Mouse (Mus musculus): ENCODE measurements around the gene Trim39. TPM values are rescaled to one million over a fixed set of nuclear protein-coding genes. Genes with fewer than 3 reads are reported as not detected.
A peak's percentile ranks its signal among the peaks of the same experiment; 100 is the strongest.

The Trim39 gene
- total and polyA plus RNA-seq, 2 experiments from 2014 or later: 13.3 to 18.5 TPM

GRCm38 (mm10) chr17:36265834-36266233, 6.2 kb downstream of the Trim39 start:
- Histone ChIP-seq H3K9ac (replicated peaks; ENCODE audit: low read length) (no peak overlapping the region), H3K27me3 (ENCODE audit: insufficient read depth, low read length) (no peaks in the 10 kb centered on the region), H3K9me3 (ENCODE audit: low read length) (no peaks in the 10 kb centered on the region), H3K4me2 (ENCODE audit: low read depth, low read length) (no peak overlapping the region), H3K36me3 (ENCODE audit: insufficient read depth, low read length) (peaks cover 42% of the 10 kb centered on the region), H3K4me1 (ENCODE audit: insufficient read depth, low read length) (peaks cover 7% of the 10 kb centered on the region; the same call in 1 of the 2 replicates), H3K4me3 (ENCODE audit: low read length) (no peak overlapping the region), H3K27ac (no peak overlapping the region)
- no peak for ATAC-seq
- TF ChIP-seq CTCF (IDR thresholded peaks at IDR 0.05; ENCODE audit: low read depth): peak; percentile 39
- DNase-seq (ENCODE audit: low spot score): peak; percentile 10
- WGBS: 79% methylated on average over 5 of the region's 5 CpGs

GRCm38 (mm10) chr17:36264273-36264925, 7.6 kb downstream of the Trim39 start:
- Histone ChIP-seq H3K27me3 (ENCODE audit: insufficient read depth, low read length) (no peaks in the 10 kb centered on the region), H3K4me2 (ENCODE audit: low read depth, low read length) (no peak overlapping the region), H3K9me3 (ENCODE audit: low read length) (no peaks in the 10 kb centered on the region), H3K36me3 (ENCODE audit: insufficient read depth, low read length) (peaks cover 52% of the 10 kb centered on the region), H3K4me1 (ENCODE audit: insufficient read depth, low read length) (no peaks in the 10 kb centered on the region), H3K9ac (replicated peaks; ENCODE audit: low read length) (no peak overlapping the region), H3K27ac (no peak overlapping the region), H3K4me3 (ENCODE audit: low read length) (no peak overlapping the region)
- DNase-seq (ENCODE audit: low spot score) (no peak), ATAC-seq (no peak)
- TF ChIP-seq CTCF (IDR thresholded peaks at IDR 0.05; ENCODE audit: low read depth): no peak
- WGBS: 89% methylated on average over 3 of the region's 3 CpGs

- TF ChIP-seq CTCF (IDR thresholded peaks at IDR 0.05; ENCODE audit: low read depth): no peak
- Histone ChIP-seq H3K27ac (no peak overlapping the region), H3K36me3 (ENCODE audit: insufficient read depth, low read length) (peaks cover 37% of the 10 kb centered on the region), H3K4me2 (ENCODE audit: low read depth, low read length) (no peak overlapping the region), H3K9me3 (ENCODE audit: low read length) (no peaks in the 10 kb centered on the region), H3K27me3 (ENCODE audit: insufficient read depth, low read length) (no peaks in the 10 kb centered on the region), H3K4me1 (ENCODE audit: insufficient read depth, low read length) (no peaks in the 10 kb centered on the region), H3K4me3 (ENCODE audit: low read length) (no peak overlapping the region), H3K9ac (replicated peaks; ENCODE audit: low read length) (no peak overlapping the region)
- ATAC-seq (no peak), DNase-seq (ENCODE audit: low spot score) (no peak)
- 92% methylated on average over 9 of the region's 9 CpGs for WGBS
These were observed 10.4 kb downstream of the Trim39 start for GRCm38 (mm10) chr17:36261511-36262166.

GRCm38 (mm10) chr17:36257969-36258368, 14.1 kb downstream of the Trim39 start, which contains the start of gene Rpp21:
TSS of gene Rpp21 (minus strand) at chr17:36258069.
- Histone ChIP-seq H3K4me1 (ENCODE audit: insufficient read depth, low read length) (no peaks in the 10 kb centered on the region), H3K36me3 (ENCODE audit: insufficient read depth, low read length) (peaks cover 27% of the 10 kb centered on the region), H3K9ac (replicated peaks; ENCODE audit: low read length) (peak within 1 kb of the TSS; percentile 75), H3K4me3 (ENCODE audit: low read length) (peak within 1 kb of the TSS; percentile 71), H3K27me3 (ENCODE audit: insufficient read depth, low read length) (no peaks in the 10 kb centered on the region), H3K9me3 (ENCODE audit: low read length) (no peaks in the 10 kb centered on the region), H3K27ac (peak within 1 kb of the TSS; percentile 91), H3K4me2 (ENCODE audit: low read depth, low read length) (peak within 1 kb of the TSS; percentile 58)
- TF ChIP-seq CTCF (IDR thresholded peaks at IDR 0.05; ENCODE audit: low read depth): no peak
- DNase-seq (ENCODE audit: low spot score) (no peak), ATAC-seq (no peak)
- WGBS: 46% methylated on average over 6 of the region's 6 CpGs

- Histone ChIP-seq H3K4me1 (ENCODE audit: insufficient read depth, low read length) (no peaks in the 10 kb centered on the region), H3K4me2 (ENCODE audit: low read depth, low read length) (peak overlapping the region; percentile 58), H3K27me3 (ENCODE audit: insufficient read depth, low read length) (no peaks in the 10 kb centered on the region), H3K4me3 (ENCODE audit: low read length) (peak overlapping the region; percentile 71), H3K27ac (peak overlapping the region; percentile 91), H3K36me3 (ENCODE audit: insufficient read depth, low read length) (peaks cover 25% of the 10 kb centered on the region), H3K9me3 (ENCODE audit: low read length) (no peaks in the 10 kb centered on the region), H3K9ac (replicated peaks; ENCODE audit: low read length) (peak overlapping the region; percentile 75)
- TF ChIP-seq CTCF (IDR thresholded peaks at IDR 0.05; ENCODE audit: low read depth): peak; percentile 85
- ATAC-seq (peak; percentile 97), DNase-seq (ENCODE audit: low spot score) (peak; percentile 92)
- WGBS: under 1% methylated on average over 37 of the region's 37 CpGs
These were observed 14.7 kb downstream of the Trim39 start for GRCm38 (mm10) chr17:36257241-36257947.

- H3K9me3 ChIP-seq (ENCODE audit: low read length): no peaks in the 10 kb centered on the region
These were observed 18.9 kb downstream of the Trim39 start for GRCm38 (mm10) chr17:36253087-36253600.

More at GRCm38 (mm10) chr17:36253087-36253600, 18.9 kb downstream of the Trim39 start:
- Histone ChIP-seq H3K36me3 (ENCODE audit: insufficient read depth, low read length) (no peaks in the 10 kb centered on the region), H3K27me3 (ENCODE audit: insufficient read depth, low read length) (peaks cover 8% of the 10 kb centered on the region), H3K4me3 (ENCODE audit: low read length) (no peak overlapping the region), H3K4me1 (ENCODE audit: insufficient read depth, low read length) (no peaks in the 10 kb centered on the region), H3K27ac (no peak overlapping the region), H3K4me2 (ENCODE audit: low read depth, low read length) (no peak overlapping the region), H3K9ac (replicated peaks; ENCODE audit: low read length) (no peak overlapping the region)
- no peak for ATAC-seq
- DNase-seq (ENCODE audit: low spot score): no peak
- no peak for TF ChIP-seq CTCF (IDR thresholded peaks at IDR 0.05; ENCODE audit: low read depth)
- WGBS: 74% methylated on average over 6 of the region's 6 CpGs

Measured in hindbrain, postnatal 0 days (tissue).